Mouse (Mus musculus) thymus, postnatal 10 days (tissue): ENCODE data around the gene Gm49387.

Experiments
- DNase-seq, 2 experiments: peaks; one replicate each; pipeline ENCODE4 v3.0.0; 2021; ENCODE audit warnings: low spot score in 2 of 2

The Gm49387 gene

GRCm38 (mm10) chr14:31576846-31577697 is 63.6 kb downstream of the Gm49387 start:
- DNase-seq: peak; percentile 49 to 55

- no peak for DNase-seq
Measured at GRCm38 (mm10) chr14:31575866-31576265, 64.8 kb downstream of the Gm49387 start.

- peak; percentile 50 to 51 for DNase-seq
Measured at GRCm38 (mm10) chr14:31574903-31575665, 65.6 kb downstream of the Gm49387 start.

- DNase-seq: no peak
Measured at GRCm38 (mm10) chr14:31572561-31573175, 68.0 kb downstream of the Gm49387 start.

GRCm38 (mm10) chr14:31571419-31571818 is 69.3 kb downstream of the Gm49387 start:
- DNase-seq: no peak

GRCm38 (mm10) chr14:31570131-31570951 is 70.3 kb downstream of the Gm49387 start:
- DNase-seq: peak; percentile 64 to 79

GRCm38 (mm10) chr14:31569151-31569631 is 71.5 kb downstream of the Gm49387 start:
- DNase-seq: peak; percentile 61 to 68

GRCm38 (mm10) chr14:31565478-31566212 is 75.0 kb downstream of the Gm49387 start:
- no peak for DNase-seq

GRCm38 (mm10) chr14:31564452-31565179 is 76.1 kb downstream of the Gm49387 start:
- DNase-seq: peak in 1 of 2 experiments; percentile 32

- DNase-seq: no peak
Measured at GRCm38 (mm10) chr14:31560886-31561285, 79.8 kb downstream of the Gm49387 start.

GRCm38 (mm10) chr14:31559216-31559615 is 81.5 kb downstream of the Gm49387 start:
- no peak for DNase-seq

GRCm38 (mm10) chr14:31557784-31558183 is 82.9 kb downstream of the Gm49387 start:
- no peak for DNase-seq

GRCm38 (mm10) chr14:31557273-31557672 is 83.4 kb downstream of the Gm49387 start:
- peak in 1 of 2 experiments; percentile 46 for DNase-seq

GRCm38 (mm10) chr14:31556526-31557260 is 84.0 kb downstream of the Gm49387 start:
- DNase-seq: no peak

- peak; percentile 94 to 96 for DNase-seq
Measured at GRCm38 (mm10) chr14:31555963-31556434, 84.7 kb downstream of the Gm49387 start.

- peak; percentile 64 to 69 for DNase-seq
Measured at GRCm38 (mm10) chr14:31555021-31555420, 85.7 kb downstream of the Gm49387 start.

GRCm38 (mm10) chr14:31543885-31544442 is 96.7 kb downstream of the Gm49387 start:
- no peak for DNase-seq

- DNase-seq: no peak
Measured at GRCm38 (mm10) chr14:31537298-31537697, 103.4 kb downstream of the Gm49387 start.

- DNase-seq: no peak
Measured at GRCm38 (mm10) chr14:31532656-31533055, 108.0 kb downstream of the Gm49387 start.
